Mouse (Mus musculus) liver, adult (tissue): Measurements from ENCODE around the gene Mb.

ENCODE experiments used
- GATA4 ChIP-seq: IDR thresholded peaks from 2 replicates; pipeline ENCODE4 v1.6.1; 2014; ENCODE audit warnings: mild to moderate bottlenecking, low read length; ENCODE audit not compliant: insufficient replicate concordance

Mb gene

GRCm38 (mm10) chr15:77050570-77050969, at the start of gene Mb:
Gene Mb (minus strand): TSS chr15:77050670.
- no peak for TF ChIP-seq GATA4

GRCm38 (mm10) chr15:77099756-77100155, 49.3 kb upstream of the Mb start:
- no peak for TF ChIP-seq GATA4

GRCm38 (mm10) chr15:77097358-77097757, 46.9 kb upstream of the Mb start:
- no peak for TF ChIP-seq GATA4

- no peak for TF ChIP-seq GATA4
These were observed 44.7 kb upstream of the Mb start for GRCm38 (mm10) chr15:77095216-77095615.

GRCm38 (mm10) chr15:77094431-77094830, 44.0 kb upstream of the Mb start:
- TF ChIP-seq GATA4: no peak

- no peak for TF ChIP-seq GATA4
These were observed 40.9 kb upstream of the Mb start for GRCm38 (mm10) chr15:77091394-77091793.

- no peak for TF ChIP-seq GATA4
These were observed 40.1 kb upstream of the Mb start for GRCm38 (mm10) chr15:77090531-77090930.

GRCm38 (mm10) chr15:77089249-77089648, 38.8 kb upstream of the Mb start:
- TF ChIP-seq GATA4: no peak

- TF ChIP-seq GATA4: no peak
These were observed 36.0 kb upstream of the Mb start for GRCm38 (mm10) chr15:77086488-77086887.

GRCm38 (mm10) chr15:77085818-77086217, 35.3 kb upstream of the Mb start:
- no peak for TF ChIP-seq GATA4

GRCm38 (mm10) chr15:77081454-77081853, 31.0 kb upstream of the Mb start:
- TF ChIP-seq GATA4: no peak

- TF ChIP-seq GATA4: no peak
These were observed 30.3 kb upstream of the Mb start for GRCm38 (mm10) chr15:77080684-77081254.

- TF ChIP-seq GATA4: no peak
These were observed 29.5 kb upstream of the Mb start for GRCm38 (mm10) chr15:77079890-77080361.

- no peak for TF ChIP-seq GATA4
These were observed 28.9 kb upstream of the Mb start for GRCm38 (mm10) chr15:77079256-77079822.

GRCm38 (mm10) chr15:77078786-77079185, 28.3 kb upstream of the Mb start:
- TF ChIP-seq GATA4: no peak

- no peak for TF ChIP-seq GATA4
These were observed 27.4 kb upstream of the Mb start for GRCm38 (mm10) chr15:77077906-77078305.

- no peak for TF ChIP-seq GATA4
These were observed 26.1 kb upstream of the Mb start for GRCm38 (mm10) chr15:77076523-77076922.

- TF ChIP-seq GATA4: no peak
These were observed 22.2 kb upstream of the Mb start for GRCm38 (mm10) chr15:77072556-77073163.
